ENCODE assay signal across 7 mouse cellular contexts in the genomic region with DNA sequence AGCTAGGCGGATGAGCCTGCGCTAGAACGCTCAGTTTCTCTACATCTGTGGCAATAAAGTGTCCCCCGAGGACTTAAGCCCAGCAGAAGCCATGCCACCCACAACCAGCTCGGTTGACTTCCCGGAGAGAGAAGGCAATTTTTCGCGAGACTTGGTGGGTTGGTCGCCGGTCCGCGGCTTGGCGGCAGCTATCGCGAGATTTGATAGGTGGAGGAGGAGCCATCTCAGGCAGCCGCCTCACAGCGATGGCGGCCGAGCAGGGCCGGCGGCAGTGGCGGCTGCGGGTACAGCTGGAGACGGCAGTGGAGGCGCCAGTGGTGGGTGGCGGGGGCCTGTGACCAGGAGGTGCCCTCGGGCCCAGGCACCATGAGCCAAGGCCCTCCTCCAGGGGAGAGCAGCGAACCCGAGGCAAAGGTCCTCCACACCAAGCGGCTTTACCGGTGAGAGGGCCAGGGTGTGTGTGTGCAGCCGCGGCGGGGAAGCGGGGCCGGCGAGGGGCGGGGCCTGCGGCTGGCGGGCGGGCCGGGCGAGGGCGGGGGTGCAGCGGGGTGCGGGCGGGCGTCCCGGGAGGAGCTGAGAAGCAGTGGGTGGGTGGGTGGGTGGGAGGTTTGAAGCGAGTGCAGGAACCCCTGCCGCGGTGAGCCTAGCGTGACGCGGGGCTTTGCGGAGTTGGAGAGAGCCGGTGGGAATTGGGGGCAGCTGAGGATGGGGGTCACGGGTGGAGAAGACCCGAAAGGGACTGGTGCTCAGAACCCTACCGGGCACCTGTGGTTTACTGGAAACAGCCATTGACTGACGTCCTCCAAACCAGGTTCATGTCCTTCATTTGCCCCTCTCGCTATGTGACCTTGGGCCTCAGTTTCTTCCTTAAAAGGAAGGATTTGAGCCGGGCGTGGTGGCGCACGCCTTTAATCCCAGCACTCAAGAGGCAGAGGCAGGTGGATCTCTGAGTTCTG. TPM values are rescaled to one million over a fixed set of nuclear protein-coding genes. Genes with fewer than 3 reads are reported as not detected.
A peak's percentile ranks its signal among the peaks of the same experiment; 100 is the strongest.
DNase-seq lines count a peak whose midpoint lies in the region; ATAC-seq lines count a peak whose summit lies in the region.

Gene Tmem79, minus strand, starts transcription at position 91 of the 956 bp plus-strand sequence.
Gene Smg5, plus strand, starts transcription at position 203 of the 956 bp plus-strand sequence.

- peaks cover 41% of the 10 kb centered on the region for H3K4me1 ChIP-seq in embryonic facial prominence, embryonic 10.5 days
- peaks cover 32% of the 10 kb centered on the region for H3K4me1 ChIP-seq in limb, embryonic 10.5 days
- peaks cover 30% of the 10 kb centered on the region for H3K4me1 ChIP-seq in midbrain, embryonic 13.5 days (replicated peaks)

- H3K9ac ChIP-seq in midbrain, embryonic 13.5 days (replicated peaks): peak within 1 kb of the TSS; percentile 90

- ATAC-seq in granulocyte monocyte progenitor cell, adult 5-6 weeks (replicated peaks; ENCODE audit: poor library complexity, severe bottlenecking): peak; percentile 73
- peak; percentile 95 for ATAC-seq in midbrain, embryonic 13.5 days

- peak within 1 kb of the TSS; percentile 94 for H3K27ac ChIP-seq in embryonic facial prominence, embryonic 10.5 days (replicated peaks)
- H3K27ac ChIP-seq in limb, embryonic 10.5 days: peak within 1 kb of the TSS; percentile 96
- H3K27ac ChIP-seq in midbrain, embryonic 13.5 days: peak within 1 kb of the TSS; percentile 94

- DNase-seq in adrenal gland, postnatal 10 days: peak; percentile 96
- DNase-seq in embryonic facial prominence, embryonic 10.5 days (ENCODE audit: low spot score): peak; percentile 96
- peak; percentile 96 for DNase-seq in kidney, adult 11 months
- peak; percentile 96 for DNase-seq in limb, embryonic 10.5 days (ENCODE audit: low spot score)
- peak; percentile 97 for DNase-seq in spleen, adult 12 weeks (ENCODE audit: low spot score)

- H3K27me3 ChIP-seq in embryonic facial prominence, embryonic 10.5 days (replicated peaks; ENCODE audit: low read depth, poor library complexity, severe bottlenecking): no peaks in the 10 kb centered on the region
- H3K27me3 ChIP-seq in limb, embryonic 10.5 days (ENCODE audit: low read depth, poor library complexity, severe bottlenecking): no peaks in the 10 kb centered on the region
- H3K27me3 ChIP-seq in midbrain, embryonic 13.5 days: no peaks in the 10 kb centered on the region

- peak within 1 kb of the TSS; percentile 78 for H3K4me3 ChIP-seq in embryonic facial prominence, embryonic 10.5 days
- H3K4me3 ChIP-seq in limb, embryonic 10.5 days: peak within 1 kb of the TSS; percentile 79
- peak within 1 kb of the TSS; percentile 73 for H3K4me3 ChIP-seq in midbrain, embryonic 13.5 days (replicated peaks)

- WGBS in embryonic facial prominence, embryonic 10.5 days: 3% methylated on average over 61 of the region's 66 CpGs
- 3% methylated on average over 64 of the region's 66 CpGs for WGBS in limb, embryonic 10.5 days
- 1% methylated on average over 51 of the region's 66 CpGs for WGBS in midbrain, embryonic 13.5 days

- peak within 1 kb of the TSS; percentile 73 for H3K4me2 ChIP-seq in midbrain, embryonic 13.5 days (replicated peaks)

- H3K36me3 ChIP-seq in embryonic facial prominence, embryonic 10.5 days (replicated peaks): peaks cover 42% of the 10 kb centered on the region
- peaks cover 38% of the 10 kb centered on the region for H3K36me3 ChIP-seq in limb, embryonic 10.5 days
- H3K36me3 ChIP-seq in midbrain, embryonic 13.5 days: no peaks in the 10 kb centered on the region

- H3K9me3 ChIP-seq in embryonic facial prominence, embryonic 10.5 days: no peaks in the 10 kb centered on the region
- H3K9me3 ChIP-seq in limb, embryonic 10.5 days (replicated peaks): no peaks in the 10 kb centered on the region
- H3K9me3 ChIP-seq in midbrain, embryonic 13.5 days: no peaks in the 10 kb centered on the region

RNA-seq across cellular contexts. Expression of gene Tmem79, which starts in this region (rescaled TPM):
- 10 to 100 TPM; 15.1 to 17.7 TPM for total RNA-seq in adrenal gland, postnatal 10 days (2021)
- polyA plus RNA-seq in embryonic facial prominence, embryonic 10.5 days (2016; fragmentation: Nextera tagmentation; extraction: Ambion mirVana): 2.4 and 4.8 TPM in 2 replicates
- 0.56 and 2.0 TPM in 2 replicates for total RNA-seq in granulocyte monocyte progenitor cell, adult 5-6 weeks (2014; fragmentation: Nextera tagmentation)
- total RNA-seq in granulocyte monocyte progenitor cell, adult 5-6 weeks (2017): 0.78 and 1.8 TPM in 2 replicates
- polyA plus RNA-seq in limb, embryonic 10.5 days (2016; fragmentation: Nextera tagmentation; extraction: Ambion mirVana): 2.9 and 3.3 TPM in 2 replicates
- 0.66 and 2.0 TPM in 2 replicates for polyA plus RNA-seq in midbrain, embryonic 13.5 days (2015; fragmentation: Nextera tagmentation; extraction: Ambion mirVana)

RNA-seq across cellular contexts. Expression of gene Smg5, which starts in this region (rescaled TPM):
- total RNA-seq in adrenal gland, postnatal 10 days (2021): 10 to 100 TPM; 42.8 to 55.9 TPM
- polyA plus RNA-seq in embryonic facial prominence, embryonic 10.5 days (2016; fragmentation: Nextera tagmentation; extraction: Ambion mirVana): 84.8 and 86.3 TPM in 2 replicates
- total RNA-seq in granulocyte monocyte progenitor cell, adult 5-6 weeks (2014; fragmentation: Nextera tagmentation): 50.8 and 53.1 TPM in 2 replicates
- total RNA-seq in granulocyte monocyte progenitor cell, adult 5-6 weeks (2017): 64.1 and 79.0 TPM in 2 replicates
- 94.1 and 94.8 TPM in 2 replicates for polyA plus RNA-seq in limb, embryonic 10.5 days (2016; fragmentation: Nextera tagmentation; extraction: Ambion mirVana)
- 70.1 and 78.3 TPM in 2 replicates for polyA plus RNA-seq in midbrain, embryonic 13.5 days (2015; fragmentation: Nextera tagmentation; extraction: Ambion mirVana)

Comparison
In these comparisons a context has a peak if more than half of its experiments do, and no peak if none do; other contexts are left out.
1. Peak in every context shown above with its lines: DNase-seq, ATAC-seq, H3K4me3 ChIP-seq and H3K27ac ChIP-seq.
2. RNA of gene Tmem79 (total RNA-seq): 15.1 to 17.7 TPM in adrenal gland, postnatal 10 days; 0.56 to 2.0 TPM in granulocyte monocyte progenitor cell, adult 5-6 weeks; every median in the first group is over 4 times any median in the second.